Mouse (Mus musculus) T-helper 2 cell (primary cell): ENCODE measurements around the gene Bptf.
"Not testable (repeated sequence)": the region's sequence is repeated elsewhere in the genome, so short reads cannot be mapped to it uniquely, and the experiment has no call there.

Experiments
- in situ Hi-C: fragments of 300-600 bp; cut with MboI, MseI; formaldehyde crosslinking; loops from one replicate; pipeline ENCODE4 v1.15.1; 2025; ENCODE audit warnings: high pct_unique_total_duplicates

The Bptf gene

GRCm38 (mm10) chr11:107057391-107057790 is 74.5 kb downstream of the Bptf start:
- in situ Hi-C loops: no loop called here

- in situ Hi-C loops: no loop called here
Observed at GRCm38 (mm10) chr11:107054870-107055269, 77.1 kb downstream of the Bptf start.

GRCm38 (mm10) chr11:107046766-107047620 is 84.9 kb downstream of the Bptf start:
- in situ Hi-C loops: loop anchor here (10.0 kb wide), 1 partner anchor 752 kb away; no protein-coding TSS in a partner anchor

GRCm38 (mm10) chr11:107045546-107045945 is 86.4 kb downstream of the Bptf start:
- in situ Hi-C loops: loop anchor here (10.0 kb wide), 1 partner anchor 751 kb away; no protein-coding TSS in a partner anchor

- in situ Hi-C loops: loop anchor here (10.0 kb wide), 1 partner anchor 750 kb away; no protein-coding TSS in a partner anchor
Observed at GRCm38 (mm10) chr11:107044321-107044720, 87.6 kb downstream of the Bptf start.

GRCm38 (mm10) chr11:107043361-107043760 is 88.6 kb downstream of the Bptf start:
- in situ Hi-C loops: loop anchor here (10.0 kb wide), 1 partner anchor 749 kb away; no protein-coding TSS in a partner anchor

- in situ Hi-C loops: loop anchor here (10.0 kb wide), 1 partner anchor 747 kb away; no protein-coding TSS in a partner anchor
Observed at GRCm38 (mm10) chr11:107041396-107041795, 90.5 kb downstream of the Bptf start.

- in situ Hi-C loops: no loop called here
Observed at GRCm38 (mm10) chr11:107039417-107039816, 92.5 kb downstream of the Bptf start.

- in situ Hi-C loops: no loop called here
Observed at GRCm38 (mm10) chr11:107034085-107034810, 97.7 kb downstream of the Bptf start.

- in situ Hi-C loops: no loop called here
Observed at GRCm38 (mm10) chr11:107031635-107032034, 100.3 kb downstream of the Bptf start.

GRCm38 (mm10) chr11:107029536-107029935 is 102.4 kb downstream of the Bptf start:
- in situ Hi-C loops: no loop called here

GRCm38 (mm10) chr11:107028754-107029153 is 103.2 kb downstream of the Bptf start:
- in situ Hi-C loops: no loop called here

GRCm38 (mm10) chr11:107028275-107028618 is 103.7 kb downstream of the Bptf start:
- in situ Hi-C loops: no loop called here

- in situ Hi-C loops: no loop called here
Observed at GRCm38 (mm10) chr11:107027431-107028274, 104.3 kb downstream of the Bptf start.

- in situ Hi-C loops: no loop called here
Observed at GRCm38 (mm10) chr11:107026554-107027430, 105.1 kb downstream of the Bptf start.

- in situ Hi-C loops: no loop called here
Observed at GRCm38 (mm10) chr11:107025411-107026321, 106.3 kb downstream of the Bptf start, which contains the start of gene 1810010H24Rik. TSS of gene 1810010H24Rik (plus strand) at chr11:107025681.

GRCm38 (mm10) chr11:107024406-107024805 is 107.5 kb downstream of the Bptf start:
- in situ Hi-C loops: no loop called here

GRCm38 (mm10) chr11:107022050-107022683 is 109.8 kb downstream of the Bptf start:
- in situ Hi-C loops: no loop called here

- in situ Hi-C loops: not testable (repeated sequence)
Observed at GRCm38 (mm10) chr11:107019722-107020121, 112.2 kb downstream of the Bptf start.
